Mouse (Mus musculus): ENCODE data around the gene Dolpp1. TPM values are rescaled to one million over a fixed set of nuclear protein-coding genes. Genes with fewer than 3 reads are reported as not detected.

Dolpp1 gene
- polyA plus RNA-seq, 1 experiment: 199 TPM

- Histone ChIP-seq H3K4me3 (ENCODE audit: low read depth, low read length) (peak within 1 kb of the TSS; percentile 85), H3K4me1 (ENCODE audit: control insufficient read depth, insufficient read depth, insufficient read length, low read length) (peaks cover 21% of the 10 kb centered on the region), H3K27ac (ENCODE audit: insufficient read depth, low read depth, low read length) (peak within 1 kb of the TSS; percentile 54), H3K27me3 (ENCODE audit: control insufficient read depth, insufficient read depth, low read length) (no peaks in the 10 kb centered on the region), H3K36me3 (ENCODE audit: control insufficient read depth, insufficient read depth, low read length) (peaks cover 15% of the 10 kb centered on the region)
- TF ChIP-seq CTCF (IDR thresholded peaks at IDR 0.05; ENCODE audit: extremely low read depth, insufficient read length, insufficient replicate concordance, low read depth, low read length): peak; percentile 14; the same call in 1 of the 2 replicates
- TF ChIP-seq POLR2A (IDR thresholded peaks at IDR 0.05; ENCODE audit: low read depth, low read length): peak; percentile 49; the same call in 1 of the 2 replicates
- WGBS: under 1% methylated on average over 54 of the region's 54 CpGs
Measured at GRCm38 (mm10) chr2:30363773-30364650, 28.0 kb upstream of the Dolpp1 start, which contains the start of gene Miga2. Gene Miga2 (plus strand): TSS chr2:30364233.

DNA sequence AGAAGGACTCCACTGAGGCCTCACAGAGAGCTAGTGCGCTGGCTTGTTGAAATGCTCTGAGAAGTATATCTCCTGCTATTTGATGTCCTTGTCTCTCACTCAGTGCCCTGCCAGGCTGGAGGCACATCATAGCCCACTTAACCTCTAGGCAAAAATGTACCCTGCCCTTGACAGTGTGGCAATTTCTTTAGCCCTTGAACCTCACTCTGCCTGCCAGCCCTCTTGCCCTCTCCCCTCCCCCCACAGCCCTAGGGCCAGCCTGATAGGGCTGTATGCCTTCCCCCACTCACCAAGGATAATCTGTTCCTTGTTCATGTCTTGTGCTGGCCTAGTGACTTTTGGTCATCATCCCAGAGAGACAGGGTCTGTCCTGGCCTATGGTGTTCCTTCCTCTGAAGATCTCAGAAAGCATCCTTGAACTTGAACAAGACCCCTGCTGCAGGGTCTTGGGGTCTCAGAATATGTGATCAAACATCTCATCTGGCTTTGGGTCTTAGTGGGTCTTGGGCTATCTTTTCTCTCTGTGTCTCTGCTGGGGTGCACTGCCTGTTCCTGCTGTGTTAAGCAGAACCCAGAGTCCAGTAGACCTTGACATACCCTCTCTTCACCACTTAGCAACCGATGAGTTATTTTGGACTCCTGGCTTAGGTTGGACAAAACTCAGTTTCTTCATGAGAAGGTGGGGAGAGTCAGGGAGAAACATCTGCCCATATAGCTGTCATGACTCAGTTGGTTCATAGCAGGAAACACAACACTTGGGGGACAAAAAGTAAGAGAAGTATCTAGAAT lies 26.6 kb upstream of the Dolpp1 start:
- Histone ChIP-seq H3K4me3 (ENCODE audit: low read depth, low read length) (peak overlapping the region; percentile 85), H3K27ac (ENCODE audit: insufficient read depth, low read depth, low read length) (peak overlapping the region; percentile 44; the same call in 1 of the 2 replicates), H3K27me3 (ENCODE audit: control insufficient read depth, insufficient read depth, low read length) (no peaks in the 10 kb centered on the region), H3K36me3 (ENCODE audit: control insufficient read depth, insufficient read depth, low read length) (peaks cover 27% of the 10 kb centered on the region), H3K4me1 (ENCODE audit: control insufficient read depth, insufficient read depth, insufficient read length, low read length) (peaks cover 22% of the 10 kb centered on the region)
- TF ChIP-seq CTCF (IDR thresholded peaks at IDR 0.05; ENCODE audit: extremely low read depth, insufficient read length, insufficient replicate concordance, low read depth, low read length) (no peak), POLR2A (IDR thresholded peaks at IDR 0.05; ENCODE audit: low read depth, low read length) (no peak)
- WGBS: 59% methylated on average over 2 of the region's 2 CpGs

DNA sequence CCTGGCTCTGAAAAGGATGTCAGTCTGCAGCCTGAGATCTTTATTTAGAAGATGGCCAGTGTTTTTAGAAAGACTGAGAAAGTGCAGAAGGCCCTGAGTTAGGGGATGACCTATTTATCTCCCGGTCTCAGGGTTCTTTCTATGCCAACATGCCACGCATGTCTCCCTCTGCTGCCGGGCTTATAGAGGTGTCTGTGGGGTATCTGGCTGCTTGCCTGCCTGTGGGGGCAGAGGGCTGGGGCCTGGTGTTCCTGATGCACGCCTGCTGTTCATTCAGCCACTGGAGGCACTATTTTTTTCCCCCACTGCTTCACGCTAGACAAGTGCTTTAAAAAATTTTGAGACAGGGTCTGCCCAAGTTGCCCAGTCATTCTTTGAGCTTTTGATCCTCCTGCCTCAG lies 25.9 kb upstream of the Dolpp1 start:
- H3K4me3 ChIP-seq (ENCODE audit: low read depth, low read length): no peak overlapping the region
- H3K4me1 ChIP-seq (ENCODE audit: control insufficient read depth, insufficient read depth, insufficient read length, low read length): peaks cover 19% of the 10 kb centered on the region
- TF ChIP-seq CTCF (IDR thresholded peaks at IDR 0.05; ENCODE audit: extremely low read depth, insufficient read length, insufficient replicate concordance, low read depth, low read length) (no peak), POLR2A (IDR thresholded peaks at IDR 0.05; ENCODE audit: low read depth, low read length) (no peak)
- H3K27ac ChIP-seq (ENCODE audit: insufficient read depth, low read depth, low read length): no peak overlapping the region
- H3K36me3 ChIP-seq (ENCODE audit: control insufficient read depth, insufficient read depth, low read length): peaks cover 33% of the 10 kb centered on the region
- H3K27me3 ChIP-seq (ENCODE audit: control insufficient read depth, insufficient read depth, low read length): no peaks in the 10 kb centered on the region
- 74% methylated on average over 5 of the region's 5 CpGs for WGBS

DNA sequence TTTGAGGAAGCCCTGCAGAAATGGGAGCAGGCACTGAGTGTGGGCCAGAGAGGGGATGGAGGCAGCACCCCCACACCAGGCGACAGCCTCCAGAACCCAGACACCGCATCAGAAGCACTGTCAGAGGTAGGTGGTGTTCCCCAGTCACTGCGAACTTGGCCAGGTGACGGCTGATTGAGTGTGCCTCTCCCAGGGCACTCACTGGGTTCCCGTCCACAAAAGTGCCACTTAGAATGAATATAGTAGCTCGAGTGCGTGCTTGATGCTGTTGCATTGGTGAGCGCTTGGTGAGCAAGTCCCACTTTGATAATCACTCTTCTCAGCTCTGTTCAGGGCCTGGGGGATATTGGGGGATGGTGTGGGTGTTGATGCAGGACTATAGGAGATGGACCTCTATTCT lies 20.5 kb upstream of the Dolpp1 start:
- no peak overlapping the region for H3K4me3 ChIP-seq (ENCODE audit: low read depth, low read length)
- H3K27ac ChIP-seq (ENCODE audit: insufficient read depth, low read depth, low read length): no peak overlapping the region
- H3K4me1 ChIP-seq (ENCODE audit: control insufficient read depth, insufficient read depth, insufficient read length, low read length): peaks cover 8% of the 10 kb centered on the region; the same call in 1 of the 2 replicates
- peaks cover 67% of the 10 kb centered on the region for H3K36me3 ChIP-seq (ENCODE audit: control insufficient read depth, insufficient read depth, low read length)
- TF ChIP-seq POLR2A (IDR thresholded peaks at IDR 0.05; ENCODE audit: low read depth, low read length) (no peak), CTCF (IDR thresholded peaks at IDR 0.05; ENCODE audit: extremely low read depth, insufficient read length, insufficient replicate concordance, low read depth, low read length) (no peak)
- 99% methylated on average over 8 of the region's 8 CpGs for WGBS
- H3K27me3 ChIP-seq (ENCODE audit: control insufficient read depth, insufficient read depth, low read length): no peaks in the 10 kb centered on the region

GRCm38 (mm10) chr2:30372726-30373125 lies 19.3 kb upstream of the Dolpp1 start:
- WGBS: 98% methylated on average over 5 of the region's 5 CpGs
- Histone ChIP-seq H3K4me3 (ENCODE audit: low read depth, low read length) (no peak overlapping the region), H3K27me3 (ENCODE audit: control insufficient read depth, insufficient read depth, low read length) (no peaks in the 10 kb centered on the region), H3K4me1 (ENCODE audit: control insufficient read depth, insufficient read depth, insufficient read length, low read length) (peaks cover 14% of the 10 kb centered on the region), H3K27ac (ENCODE audit: insufficient read depth, low read depth, low read length) (no peak overlapping the region), H3K36me3 (ENCODE audit: control insufficient read depth, insufficient read depth, low read length) (peaks cover 73% of the 10 kb centered on the region)
- no peak for TF ChIP-seq CTCF (IDR thresholded peaks at IDR 0.05; ENCODE audit: extremely low read depth, insufficient read length, insufficient replicate concordance, low read depth, low read length)
- TF ChIP-seq POLR2A (IDR thresholded peaks at IDR 0.05; ENCODE audit: low read depth, low read length): no peak

DNA sequence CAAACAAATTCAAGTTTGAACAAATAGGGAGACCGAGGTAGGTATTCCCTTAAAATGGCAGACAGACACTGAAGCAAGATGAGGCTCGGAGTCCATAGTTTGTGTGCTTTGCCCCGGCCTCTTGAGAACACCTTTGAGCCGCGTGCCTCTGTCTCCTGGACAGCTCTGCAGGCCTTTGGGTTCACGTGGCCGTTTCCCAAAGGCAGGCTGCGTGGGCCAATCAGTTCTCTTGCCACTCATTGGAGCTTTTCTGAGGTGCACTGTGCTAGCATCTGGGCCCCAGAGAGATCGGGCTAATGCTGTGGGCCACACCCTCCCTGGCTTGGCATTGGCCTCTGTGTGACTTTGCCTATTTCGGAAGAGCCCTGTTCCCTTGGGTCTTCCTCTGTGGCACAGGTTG lies 16.2 kb upstream of the Dolpp1 start:
- Histone ChIP-seq H3K27me3 (ENCODE audit: control insufficient read depth, insufficient read depth, low read length) (no peaks in the 10 kb centered on the region), H3K27ac (ENCODE audit: insufficient read depth, low read depth, low read length) (no peak overlapping the region), H3K4me1 (ENCODE audit: control insufficient read depth, insufficient read depth, insufficient read length, low read length) (peaks cover 8% of the 10 kb centered on the region), H3K36me3 (ENCODE audit: control insufficient read depth, insufficient read depth, low read length) (peaks cover 69% of the 10 kb centered on the region), H3K4me3 (ENCODE audit: low read depth, low read length) (no peak overlapping the region)
- WGBS: 91% methylated on average over 10 of the region's 10 CpGs
- no peak for TF ChIP-seq CTCF (IDR thresholded peaks at IDR 0.05; ENCODE audit: extremely low read depth, insufficient read length, insufficient replicate concordance, low read depth, low read length)
- TF ChIP-seq POLR2A (IDR thresholded peaks at IDR 0.05; ENCODE audit: low read depth, low read length): no peak

GRCm38 (mm10) chr2:30377721-30378120 lies 14.3 kb upstream of the Dolpp1 start:
- Histone ChIP-seq H3K4me3 (ENCODE audit: low read depth, low read length) (no peak overlapping the region), H3K27me3 (ENCODE audit: control insufficient read depth, insufficient read depth, low read length) (no peaks in the 10 kb centered on the region), H3K36me3 (ENCODE audit: control insufficient read depth, insufficient read depth, low read length) (peaks cover 69% of the 10 kb centered on the region), H3K27ac (ENCODE audit: insufficient read depth, low read depth, low read length) (no peak overlapping the region), H3K4me1 (ENCODE audit: control insufficient read depth, insufficient read depth, insufficient read length, low read length) (peaks cover 14% of the 10 kb centered on the region)
- no peak for TF ChIP-seq CTCF (IDR thresholded peaks at IDR 0.05; ENCODE audit: extremely low read depth, insufficient read length, insufficient replicate concordance, low read depth, low read length)
- TF ChIP-seq POLR2A (IDR thresholded peaks at IDR 0.05; ENCODE audit: low read depth, low read length): no peak
- WGBS: 61% methylated on average over 5 of the region's 5 CpGs

All from small intestine, adult 2 months (tissue).